Mouse (Mus musculus): ENCODE data around the gene Mthfd1l.

DNA sequence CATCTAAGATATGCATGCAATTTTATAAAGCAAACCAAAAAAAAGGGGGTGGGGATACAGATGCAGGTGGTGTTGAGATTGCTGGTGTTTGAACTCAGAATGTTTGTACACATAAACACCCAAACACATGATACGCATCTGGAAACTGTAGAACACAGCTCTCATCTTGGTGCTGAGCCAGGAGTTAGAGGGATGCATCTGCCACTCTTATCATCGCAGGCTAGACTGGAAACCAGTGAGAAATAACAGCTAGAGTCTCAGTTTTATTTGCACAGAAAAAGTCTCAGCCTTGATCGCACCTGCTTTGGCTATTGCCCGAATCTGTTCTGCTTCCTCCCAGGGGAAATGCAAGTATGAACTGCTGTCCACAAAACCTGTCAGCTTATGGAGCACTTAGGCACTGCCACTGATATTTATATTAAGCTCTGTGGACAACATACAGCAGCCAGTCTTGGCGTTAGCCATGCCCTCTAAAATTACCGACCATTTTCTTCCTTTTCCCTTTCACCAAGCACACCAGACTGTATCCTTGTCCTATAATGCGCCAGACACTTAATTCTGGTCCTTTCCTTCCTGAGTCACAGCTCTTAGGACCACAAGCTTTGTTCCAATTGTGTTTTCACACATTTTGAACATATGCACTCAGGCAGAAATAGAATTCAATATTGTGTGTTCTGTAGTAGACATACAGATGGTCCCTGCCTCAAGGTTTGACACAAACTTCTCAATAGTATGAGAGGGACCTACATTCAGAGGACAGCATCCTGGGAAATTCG, 98.3 kb downstream of the Mthfd1l start:
- TF ChIP-seq CTCF (IDR thresholded peaks at IDR 0.05; ENCODE audit: low read depth) (no peak), EP300 (IDR thresholded peaks at IDR 0.05; ENCODE audit: low read depth) (no peak)
